Mouse (Mus musculus): Measurements from ENCODE around the gene Llph.

Llph gene

GRCm38 (mm10) chr10:120218996-120219395 lies 7.9 kb upstream of the Llph start:
- DNase-seq (ENCODE audit: extremely low spot score, low read depth, low spot score) = no peak

- DNase-seq (ENCODE audit: extremely low spot score, low read depth, low spot score) = no peak
Observed at GRCm38 (mm10) chr10:120219578-120220359, 7.1 kb upstream of the Llph start.

GRCm38 (mm10) chr10:120220776-120221175 lies 6.1 kb upstream of the Llph start:
- no peak for DNase-seq (ENCODE audit: extremely low spot score, low read depth, low spot score)

GRCm38 (mm10) chr10:120231718-120232117 lies 4.8 kb downstream of the Llph start:
- DNase-seq (ENCODE audit: extremely low spot score, low read depth, low spot score) = no peak

GRCm38 (mm10) chr10:120233655-120234367 lies 6.9 kb downstream of the Llph start:
- DNase-seq (ENCODE audit: extremely low spot score, low read depth, low spot score) = no peak

- DNase-seq (ENCODE audit: extremely low spot score, low read depth, low spot score) = no peak
Observed at GRCm38 (mm10) chr10:120236855-120237254, 10.0 kb downstream of the Llph start.

- DNase-seq (ENCODE audit: extremely low spot score, low read depth, low spot score) = no peak
Observed at GRCm38 (mm10) chr10:120238241-120238640, 11.4 kb downstream of the Llph start.

- DNase-seq (ENCODE audit: extremely low spot score, low read depth, low spot score) = no peak
Observed at GRCm38 (mm10) chr10:120239476-120239875, 12.6 kb downstream of the Llph start.

GRCm38 (mm10) chr10:120242421-120242820 lies 15.6 kb downstream of the Llph start:
- DNase-seq (ENCODE audit: extremely low spot score, low read depth, low spot score) = no peak

- no peak for DNase-seq (ENCODE audit: extremely low spot score, low read depth, low spot score)
Observed at GRCm38 (mm10) chr10:120245681-120246080, 18.8 kb downstream of the Llph start.

GRCm38 (mm10) chr10:120246994-120247750 lies 20.3 kb downstream of the Llph start:
- peak; percentile 98 for DNase-seq (ENCODE audit: extremely low spot score, low read depth, low spot score)

- no peak for DNase-seq (ENCODE audit: extremely low spot score, low read depth, low spot score)
Observed at GRCm38 (mm10) chr10:120250911-120251683, 24.2 kb downstream of the Llph start.

- DNase-seq (ENCODE audit: extremely low spot score, low read depth, low spot score) = no peak
Observed at GRCm38 (mm10) chr10:120251791-120252190, 24.9 kb downstream of the Llph start.

GRCm38 (mm10) chr10:120252800-120253199 lies 25.9 kb downstream of the Llph start:
- DNase-seq (ENCODE audit: extremely low spot score, low read depth, low spot score) = no peak

GRCm38 (mm10) chr10:120257231-120257630 lies 30.4 kb downstream of the Llph start:
- DNase-seq (ENCODE audit: extremely low spot score, low read depth, low spot score) = no peak

- DNase-seq (ENCODE audit: extremely low spot score, low read depth, low spot score) = no peak
Observed at GRCm38 (mm10) chr10:120267790-120268189, 40.9 kb downstream of the Llph start.

- DNase-seq (ENCODE audit: extremely low spot score, low read depth, low spot score) = no peak
Observed at GRCm38 (mm10) chr10:120269946-120270345, 43.1 kb downstream of the Llph start.

- no peak for DNase-seq (ENCODE audit: extremely low spot score, low read depth, low spot score)
Observed at GRCm38 (mm10) chr10:120270777-120271176, 43.9 kb downstream of the Llph start.

GRCm38 (mm10) chr10:120271318-120271717 lies 44.4 kb downstream of the Llph start:
- DNase-seq (ENCODE audit: extremely low spot score, low read depth, low spot score) = no peak

- no peak for DNase-seq (ENCODE audit: extremely low spot score, low read depth, low spot score)
Observed at GRCm38 (mm10) chr10:120271879-120272269, 45.0 kb downstream of the Llph start.
